Mouse (Mus musculus) myocyte (in vitro differentiated cells): Measurements from ENCODE around the gene Palmd. TPM values are rescaled to one million over a fixed set of nuclear protein-coding genes. Genes with fewer than 3 reads are reported as not detected.

Experiments used
- H3K27me3 ChIP-seq: one replicate; pipeline ENCODE4 v1.6.1; 2011; ENCODE audit not compliant: control insufficient read depth, insufficient read depth, insufficient read length
- H3K36me3 ChIP-seq: one replicate; pipeline ENCODE4 v1.6.1; 2011; ENCODE audit not compliant: control insufficient read depth, insufficient read depth
- H3K4me2 ChIP-seq: one replicate; pipeline ENCODE4 v1.6.1; 2011; ENCODE audit warnings: low read depth, control low read depth
- H3K4me3 ChIP-seq: one replicate; pipeline ENCODE4 v1.5.1; 2011; ENCODE audit warnings: mild to moderate bottlenecking, control low read depth, moderate library complexity
- H3K79me2 ChIP-seq: one replicate; pipeline ENCODE4 v1.6.1; 2011; ENCODE audit not compliant: control insufficient read depth, insufficient read depth
- H3ac ChIP-seq: one replicate; pipeline ENCODE4 v1.6.1; 2011; ENCODE audit not compliant: control insufficient read depth, insufficient read length
- CEBPB ChIP-seq: IDR thresholded peaks from 2 replicates; pipeline ENCODE4 v1.6.1; 2011; ENCODE audit warnings: mild to moderate bottlenecking, moderate library complexity; ENCODE audit not compliant: poor library complexity, insufficient read depth, severe bottlenecking
- E2F4 ChIP-seq: IDR thresholded peaks from one replicate; pipeline ENCODE4 v1.6.1; 2011; ENCODE audit warnings: mild to moderate bottlenecking, control low read depth, moderate library complexity; ENCODE audit not compliant: insufficient read depth
- MAX ChIP-seq: IDR thresholded peaks from one replicate; pipeline ENCODE4 v1.6.1; 2011; ENCODE audit warnings: low read depth, mild to moderate bottlenecking, control low read depth
- MYOD1 ChIP-seq, 3 experiments: IDR thresholded peaks; one replicate each; pipeline ENCODE4 v1.6.1; 2011; ENCODE audit warnings: control low read depth in 2 of 3, low read depth in 2 of 3, mild to moderate bottlenecking in 2 of 3, moderate library complexity in 1 of 3; ENCODE audit not compliant: insufficient read length in 2 of 3, control insufficient read depth in 1 of 3
- MYOG ChIP-seq, 3 experiments: IDR thresholded peaks; one replicate each; pipeline ENCODE4 v1.6.1; 2011; ENCODE audit warnings: control low read depth in 2 of 3, low read depth in 2 of 3, mild to moderate bottlenecking in 2 of 3; ENCODE audit not compliant: insufficient read length in 2 of 3, control insufficient read depth in 1 of 3, insufficient read depth in 1 of 3
- POLR2A ChIP-seq: IDR thresholded peaks from one replicate; pipeline ENCODE4 v1.6.1; 2011; ENCODE audit warnings: low read depth, mild to moderate bottlenecking, control low read depth, moderate library complexity; ENCODE audit not compliant: insufficient read length
- REST ChIP-seq: IDR thresholded peaks from one replicate; pipeline ENCODE4 v1.6.1; 2011; ENCODE audit warnings: mild to moderate bottlenecking, control low read depth, moderate library complexity; ENCODE audit not compliant: insufficient read depth, insufficient read length
- TCF12 ChIP-seq: IDR thresholded peaks from one replicate; pipeline ENCODE4 v1.6.1; 2011; ENCODE audit warnings: mild to moderate bottlenecking, control low read depth; ENCODE audit not compliant: poor library complexity, insufficient read depth, severe bottlenecking
- TCF3 ChIP-seq: IDR thresholded peaks from one replicate; pipeline ENCODE4 v1.6.1; 2011; ENCODE audit warnings: low read depth, control low read depth; ENCODE audit not compliant: insufficient read length
- USF1 ChIP-seq: IDR thresholded peaks from one replicate; pipeline ENCODE4 v1.6.1; 2011; ENCODE audit warnings: low read depth, mild to moderate bottlenecking, control low read depth, moderate library complexity
- polyA plus RNA-seq: library from polyadenylated mRNA; unstranded; fragments of >200 nt; fragmentation: generic; extraction: Trizol; gene quantifications from one replicate; pipeline ENCODE4 v1.2.1, GENCODE M21; 2012; ENCODE audit warnings: missing spikeins

The Palmd gene
- polyA plus RNA-seq, 1 experiment = 0.36 TPM

DNA sequence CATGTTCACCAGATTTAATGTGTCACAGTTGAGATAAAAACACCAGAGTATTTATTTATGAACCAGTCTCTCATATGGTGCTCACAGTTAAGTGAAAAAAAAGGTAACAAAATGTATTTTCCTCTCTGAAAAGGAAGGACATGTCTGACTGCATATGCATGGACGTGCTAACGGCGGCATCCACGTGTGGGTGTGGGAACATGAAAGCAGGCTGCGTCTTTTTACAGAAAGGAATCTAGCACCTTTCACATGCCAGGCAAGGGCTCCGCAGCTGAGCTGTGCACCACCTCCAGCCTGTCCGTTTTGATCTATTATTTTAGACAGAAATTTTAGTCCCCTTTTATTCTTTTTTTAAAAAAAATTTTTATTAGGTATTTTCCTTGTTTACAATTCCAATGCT, 79.4 kb downstream of the Palmd start:
- TF ChIP-seq MYOD1 (IDR thresholded peaks at IDR 0.05; ENCODE audit: control insufficient read depth in 1 of 3, insufficient read length in 2 of 3, low read depth in 2 of 3) (no peak), REST (no peak), MAX (no peak), MYOG (IDR thresholded peaks at IDR 0.05; ENCODE audit: control insufficient read depth in 1 of 3, insufficient read depth in 1 of 3, insufficient read length in 2 of 3, low read depth in 2 of 3) (no peak), TCF12 (no peak)
- H3ac ChIP-seq = no peak overlapping the region
- no peak overlapping the region for H3K4me2 ChIP-seq
- H3K27me3 ChIP-seq = no peaks in the 10 kb centered on the region
- peaks cover 4% of the 10 kb centered on the region for H3K36me3 ChIP-seq
- H3K4me3 ChIP-seq = no peak overlapping the region
- H3K79me2 ChIP-seq = no peaks in the 10 kb centered on the region

DNA sequence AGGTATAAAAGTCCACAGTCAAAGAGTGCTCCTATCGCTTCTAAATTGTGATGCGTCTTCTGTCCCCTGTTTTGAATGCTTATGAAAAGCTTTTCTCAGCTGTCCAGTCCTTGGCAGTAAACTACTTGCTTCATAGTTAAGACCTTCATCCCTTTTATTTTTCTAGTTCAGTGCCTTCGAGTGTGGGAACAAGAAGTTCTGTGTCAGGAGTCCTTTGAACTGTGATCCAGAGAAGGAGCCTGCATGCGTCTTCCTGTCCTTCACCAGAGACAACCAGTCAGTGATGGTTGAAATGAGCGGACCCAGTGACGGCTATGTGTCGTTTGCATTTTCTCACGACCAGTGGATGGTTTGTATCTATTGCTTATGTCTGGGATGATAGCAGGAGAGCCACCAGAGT, 83.8 kb downstream of the Palmd start:
- Histone ChIP-seq H3K4me3 (no peak overlapping the region), H3K4me2 (no peak overlapping the region), H3K79me2 (no peaks in the 10 kb centered on the region), H3K36me3 (peaks cover 17% of the 10 kb centered on the region), H3K27me3 (no peaks in the 10 kb centered on the region), H3ac (no peak overlapping the region)
- TF ChIP-seq MYOD1 (IDR thresholded peaks at IDR 0.05; ENCODE audit: control insufficient read depth in 1 of 3, insufficient read length in 2 of 3, low read depth in 2 of 3) = no peak
- no peak for TF ChIP-seq USF1
- no peak for TF ChIP-seq MYOG (IDR thresholded peaks at IDR 0.05; ENCODE audit: control insufficient read depth in 1 of 3, insufficient read depth in 1 of 3, insufficient read length in 2 of 3, low read depth in 2 of 3)
- no peak for TF ChIP-seq POLR2A

DNA sequence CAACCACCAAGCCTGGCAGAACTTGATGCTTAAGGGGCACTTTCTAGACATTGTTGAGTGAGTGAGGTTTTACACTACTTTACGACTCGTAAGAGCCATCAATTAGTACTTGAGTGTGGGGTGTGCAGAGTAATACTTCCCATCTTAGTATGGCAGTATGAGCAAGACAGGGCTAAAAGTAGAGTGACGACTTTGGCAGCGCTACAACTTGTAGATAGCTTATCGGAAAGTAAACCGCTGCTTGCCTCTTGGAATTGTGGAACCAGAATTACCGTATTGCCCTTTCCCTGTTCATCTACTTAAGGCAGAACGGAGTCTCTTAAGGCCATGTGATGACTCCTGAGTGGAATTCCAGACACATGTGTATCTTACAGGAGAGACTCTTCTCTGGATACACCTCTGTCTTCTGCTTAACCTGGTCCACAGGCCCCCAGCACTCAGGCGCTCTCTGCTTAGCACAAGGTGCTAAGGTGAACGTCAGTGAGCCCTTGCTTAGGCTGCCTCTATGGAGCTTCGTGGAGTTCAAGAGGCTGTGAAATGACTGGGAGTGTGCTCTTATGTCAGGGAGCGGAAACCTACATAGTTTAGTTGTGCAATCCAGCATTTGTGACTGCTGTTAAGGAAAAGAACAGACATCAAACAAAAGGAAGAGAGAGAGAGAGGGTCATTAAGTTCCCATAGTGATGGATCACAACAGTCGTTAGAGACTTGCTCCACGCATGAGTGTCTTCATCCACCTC, 86.4 kb downstream of the Palmd start:
- H3K36me3 ChIP-seq = peaks cover 17% of the 10 kb centered on the region
- no peak for TF ChIP-seq TCF3
- no peak overlapping the region for H3K4me3 ChIP-seq
- H3K79me2 ChIP-seq = no peaks in the 10 kb centered on the region
- H3K4me2 ChIP-seq = no peak overlapping the region
- H3K27me3 ChIP-seq = no peaks in the 10 kb centered on the region
- no peak overlapping the region for H3ac ChIP-seq

DNA sequence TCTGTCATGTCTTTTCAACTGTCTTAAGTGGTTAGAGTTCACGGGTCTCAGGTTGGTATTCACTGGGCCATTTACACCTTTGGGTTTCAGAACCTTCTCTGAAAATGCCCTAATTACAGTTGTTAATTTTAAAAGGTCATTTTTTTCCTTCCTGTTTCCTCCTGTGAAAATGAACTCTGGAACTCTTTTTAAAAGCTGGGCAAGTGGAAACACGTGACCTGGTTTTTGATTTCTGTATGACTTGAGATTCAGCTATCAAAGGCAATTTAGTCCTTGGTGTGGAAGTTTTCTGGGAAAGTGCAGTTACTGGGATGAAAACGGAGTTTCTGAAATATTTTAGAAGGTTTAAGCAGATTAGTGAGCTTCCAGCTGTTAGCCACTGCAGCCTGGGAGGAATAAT, 98.4 kb downstream of the Palmd start:
- no peak overlapping the region for H3ac ChIP-seq
- H3K27me3 ChIP-seq = no peaks in the 10 kb centered on the region
- no peak overlapping the region for H3K4me2 ChIP-seq
- H3K4me3 ChIP-seq = no peak overlapping the region
- peaks cover 9% of the 10 kb centered on the region for H3K79me2 ChIP-seq
- TF ChIP-seq E2F4 (no peak), CEBPB (no peak), REST (no peak)
- peaks cover 8% of the 10 kb centered on the region for H3K36me3 ChIP-seq

Other genes with a start within 250 kb of the Palmd start
- 35.8 TPM for gene Agl, start 160.8 kb downstream of the Palmd start, polyA plus RNA-seq
- 12.7 TPM for gene Frrs1, start 109.5 kb downstream of the Palmd start, polyA plus RNA-seq
- gene 4930455H04Rik, start 720 bp downstream of the Palmd start, polyA plus RNA-seq = not detected